Mouse (Mus musculus): ENCODE measurements at regions not wholly inside any gene's neighbourhood (a gene's known extent, or its start where the extent isn't known, plus 50 kb on each side); places are given as distances from the start of the nearest gene placed in this dataset.

DNA sequence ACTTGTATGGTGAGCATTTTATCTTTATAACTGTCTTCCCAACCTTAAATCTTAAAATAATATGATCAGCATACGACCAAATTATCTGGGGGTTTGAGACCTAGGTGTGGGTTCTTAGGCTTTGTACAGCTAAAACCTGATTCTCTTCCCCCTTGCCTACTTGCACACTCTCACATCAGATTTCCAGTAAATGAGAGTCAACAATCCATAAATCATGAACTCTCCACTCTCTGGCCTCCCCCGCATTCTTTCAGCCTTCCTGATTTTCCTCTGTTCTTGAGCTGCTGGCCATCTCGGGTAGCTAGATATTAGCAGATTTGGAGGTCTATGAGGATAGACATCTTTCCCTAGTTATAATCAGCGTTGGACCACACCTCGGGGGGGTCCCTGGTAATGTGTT lies 362.7 kb downstream of the Tmem135 start:
- H3K79me2 ChIP-seq (ENCODE audit: control insufficient read depth, insufficient read depth), result no peaks in the 10 kb centered on the region
- H3K36me3 ChIP-seq (ENCODE audit: control insufficient read depth, insufficient read depth), result no peaks in the 10 kb centered on the region
- no peak for TF ChIP-seq POLR2A (IDR thresholded peaks at IDR 0.05; ENCODE audit: insufficient read length, low read depth)
- TF ChIP-seq TCF12 (IDR thresholded peaks at IDR 0.05; ENCODE audit: insufficient read depth, poor library complexity, severe bottlenecking), result no peak
- no peak for TF ChIP-seq MYOD1 (IDR thresholded peaks at IDR 0.05; ENCODE audit: control insufficient read depth in 1 of 3, insufficient read length in 2 of 3, low read depth in 2 of 3)
- no peak for TF ChIP-seq USF1 (IDR thresholded peaks at IDR 0.05; ENCODE audit: low read depth)
- TF ChIP-seq E2F4 (IDR thresholded peaks at IDR 0.05; ENCODE audit: insufficient read depth), result no peak
- TF ChIP-seq TCF3 (IDR thresholded peaks at IDR 0.05; ENCODE audit: insufficient read length, low read depth), result no peak
- no peak for TF ChIP-seq POLR2AphosphoS2 (IDR thresholded peaks at IDR 0.05; ENCODE audit: insufficient read length, low read depth)
- TF ChIP-seq REST (IDR thresholded peaks at IDR 0.05; ENCODE audit: insufficient read depth, insufficient read length), result no peak
- no peak for TF ChIP-seq MYOG (IDR thresholded peaks at IDR 0.05; ENCODE audit: control insufficient read depth in 1 of 3, insufficient read depth in 1 of 3, insufficient read length in 2 of 3, low read depth in 2 of 3)
- no peak for TF ChIP-seq MAX (IDR thresholded peaks at IDR 0.05; ENCODE audit: low read depth)
- TF ChIP-seq SRF (IDR thresholded peaks at IDR 0.05; ENCODE audit: control insufficient read depth, insufficient read length, low read depth), result no peak
- TF ChIP-seq CEBPB (IDR thresholded peaks at IDR 0.05; ENCODE audit: insufficient read depth, poor library complexity, severe bottlenecking), result no peak
- H3K27me3 ChIP-seq (ENCODE audit: control insufficient read depth, insufficient read depth, insufficient read length), result no peaks in the 10 kb centered on the region
- no peak overlapping the region for H3ac ChIP-seq (ENCODE audit: control insufficient read depth, insufficient read length)
- H3K4me3 ChIP-seq, result no peak overlapping the region
- no peak overlapping the region for H3K4me2 ChIP-seq (ENCODE audit: low read depth)

GRCm38 (mm10) chr7:89040139-89040538 lies 363.9 kb downstream of the Tmem135 start:
- TF ChIP-seq TCF12 (IDR thresholded peaks at IDR 0.05; ENCODE audit: insufficient read depth, poor library complexity, severe bottlenecking) (no peak), CEBPB (IDR thresholded peaks at IDR 0.05; ENCODE audit: insufficient read depth, poor library complexity, severe bottlenecking) (no peak), POLR2AphosphoS2 (IDR thresholded peaks at IDR 0.05; ENCODE audit: insufficient read length, low read depth) (no peak), MAX (IDR thresholded peaks at IDR 0.05; ENCODE audit: low read depth) (no peak), USF1 (IDR thresholded peaks at IDR 0.05; ENCODE audit: low read depth) (no peak)
- H3K36me3 ChIP-seq (ENCODE audit: control insufficient read depth, insufficient read depth), result no peaks in the 10 kb centered on the region
- no peaks in the 10 kb centered on the region for H3K27me3 ChIP-seq (ENCODE audit: control insufficient read depth, insufficient read depth, insufficient read length)
- no peaks in the 10 kb centered on the region for H3K79me2 ChIP-seq (ENCODE audit: control insufficient read depth, insufficient read depth)
- H3ac ChIP-seq (ENCODE audit: control insufficient read depth, insufficient read length), result no peak overlapping the region
- H3K4me3 ChIP-seq, result no peak overlapping the region
- H3K4me2 ChIP-seq (ENCODE audit: low read depth), result no peak overlapping the region

DNA sequence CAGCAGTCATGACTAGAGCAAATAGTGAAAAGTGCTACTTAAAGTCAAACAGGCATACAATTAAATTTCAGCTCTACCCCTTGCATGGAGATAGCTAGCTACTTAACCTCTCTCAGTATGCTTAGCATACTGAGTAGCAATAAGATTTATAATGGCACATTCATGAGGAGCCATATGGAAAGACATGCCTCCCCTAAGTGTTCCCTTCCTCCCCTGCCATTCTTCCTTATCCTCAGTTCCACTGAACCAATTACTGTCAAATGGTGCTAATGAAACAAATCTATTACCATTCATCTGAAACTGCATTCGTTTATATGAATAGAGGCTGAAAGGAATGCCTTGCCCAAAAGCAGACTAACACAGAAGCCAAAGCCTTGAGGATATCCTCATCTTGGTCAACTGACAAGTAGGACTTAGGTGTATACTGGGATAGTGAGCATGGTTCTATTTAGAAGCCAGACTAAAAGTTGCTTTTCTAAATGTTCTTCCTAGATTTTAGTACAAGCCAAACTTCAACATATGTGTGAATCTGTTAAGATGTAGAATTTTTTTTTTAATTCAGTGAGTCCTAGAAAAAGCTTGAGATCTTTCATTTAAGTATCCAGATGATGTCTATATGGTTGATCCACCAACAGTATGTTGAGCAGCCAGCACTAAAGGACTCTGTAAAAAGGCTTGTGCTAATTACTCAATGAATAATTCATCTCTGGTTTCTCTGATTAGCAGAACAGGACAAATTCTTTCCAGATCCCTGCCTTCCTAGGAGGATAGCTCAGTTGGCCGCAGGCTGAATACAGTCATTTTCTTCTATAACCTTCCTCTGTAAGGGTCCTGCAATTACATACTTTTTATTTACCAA lies 368.7 kb downstream of the Tmem135 start:
- TF ChIP-seq E2F4 (IDR thresholded peaks at IDR 0.05; ENCODE audit: insufficient read depth) (no peak), POLR2AphosphoS2 (IDR thresholded peaks at IDR 0.05; ENCODE audit: insufficient read length, low read depth) (no peak), MYOG (IDR thresholded peaks at IDR 0.05; ENCODE audit: control insufficient read depth in 1 of 3, insufficient read depth in 1 of 3, insufficient read length in 2 of 3, low read depth in 2 of 3) (no peak), POLR2A (IDR thresholded peaks at IDR 0.05; ENCODE audit: insufficient read length, low read depth) (no peak), MYOD1 (IDR thresholded peaks at IDR 0.05; ENCODE audit: control insufficient read depth in 1 of 3, insufficient read length in 2 of 3, low read depth in 2 of 3) (no peak), TCF12 (IDR thresholded peaks at IDR 0.05; ENCODE audit: insufficient read depth, poor library complexity, severe bottlenecking) (no peak), REST (IDR thresholded peaks at IDR 0.05; ENCODE audit: insufficient read depth, insufficient read length) (no peak), CEBPB (IDR thresholded peaks at IDR 0.05; ENCODE audit: insufficient read depth, poor library complexity, severe bottlenecking) (no peak), MAX (IDR thresholded peaks at IDR 0.05; ENCODE audit: low read depth) (no peak), SRF (IDR thresholded peaks at IDR 0.05; ENCODE audit: control insufficient read depth, insufficient read length, low read depth) (no peak)
- Histone ChIP-seq H3ac (ENCODE audit: control insufficient read depth, insufficient read length) (no peak overlapping the region), H3K4me2 (ENCODE audit: low read depth) (no peak overlapping the region), H3K27me3 (ENCODE audit: control insufficient read depth, insufficient read depth, insufficient read length) (no peaks in the 10 kb centered on the region), H3K4me3 (no peak overlapping the region), H3K36me3 (ENCODE audit: control insufficient read depth, insufficient read depth) (no peaks in the 10 kb centered on the region), H3K79me2 (ENCODE audit: control insufficient read depth, insufficient read depth) (no peaks in the 10 kb centered on the region)

DNA sequence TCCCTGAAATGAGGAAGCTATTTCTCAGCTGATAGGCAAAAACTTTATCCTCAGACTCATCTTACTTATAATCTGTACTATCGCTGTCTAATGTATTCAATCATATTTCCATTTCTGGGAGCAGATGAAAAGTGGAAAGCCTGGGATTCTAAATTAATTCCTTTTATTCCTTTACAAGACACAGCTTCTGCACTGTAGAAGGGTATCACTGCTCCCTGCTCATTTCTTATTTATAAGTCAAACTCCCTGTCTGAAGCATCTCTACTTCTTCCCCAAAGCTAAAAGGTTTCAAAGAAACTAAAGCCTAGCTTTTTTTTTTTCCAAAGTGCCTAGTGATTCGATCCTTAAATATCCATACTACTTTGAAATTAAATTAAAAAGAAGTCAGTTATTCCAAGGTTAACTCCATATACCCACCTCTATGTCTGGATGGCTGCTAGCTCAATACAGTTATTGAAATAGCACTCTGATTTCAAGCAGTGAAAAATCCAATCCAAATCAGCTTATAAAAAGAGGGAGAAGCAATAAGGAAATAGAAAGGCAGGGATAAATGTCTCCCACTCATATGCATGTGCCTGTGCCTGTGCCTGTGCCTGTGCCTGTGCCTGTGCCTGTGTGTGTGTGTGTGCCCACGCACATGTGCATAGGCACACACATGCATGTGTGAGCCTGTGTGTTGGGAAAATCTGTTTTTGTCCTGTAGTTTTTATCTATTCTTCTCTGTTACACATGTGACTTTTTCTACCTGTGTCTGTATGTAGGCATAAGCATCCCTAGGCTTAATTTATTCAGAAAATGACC lies 380.6 kb downstream of the Tmem135 start:
- Histone ChIP-seq H3K4me3 (no peak overlapping the region), H3K27me3 (ENCODE audit: control insufficient read depth, insufficient read depth, insufficient read length) (no peaks in the 10 kb centered on the region), H3K79me2 (ENCODE audit: control insufficient read depth, insufficient read depth) (no peaks in the 10 kb centered on the region), H3K36me3 (ENCODE audit: control insufficient read depth, insufficient read depth) (no peaks in the 10 kb centered on the region), H3ac (ENCODE audit: control insufficient read depth, insufficient read length) (no peak overlapping the region), H3K4me2 (ENCODE audit: low read depth) (no peak overlapping the region)
- TF ChIP-seq MAX (IDR thresholded peaks at IDR 0.05; ENCODE audit: low read depth) (no peak), POLR2AphosphoS2 (IDR thresholded peaks at IDR 0.05; ENCODE audit: insufficient read length, low read depth) (no peak), REST (IDR thresholded peaks at IDR 0.05; ENCODE audit: insufficient read depth, insufficient read length) (no peak), TCF12 (IDR thresholded peaks at IDR 0.05; ENCODE audit: insufficient read depth, poor library complexity, severe bottlenecking) (no peak), SRF (IDR thresholded peaks at IDR 0.05; ENCODE audit: control insufficient read depth, insufficient read length, low read depth) (no peak), MYOD1 (IDR thresholded peaks at IDR 0.05; ENCODE audit: control insufficient read depth in 1 of 3, insufficient read length in 2 of 3, low read depth in 2 of 3) (no peak), TCF3 (IDR thresholded peaks at IDR 0.05; ENCODE audit: insufficient read length, low read depth) (no peak), POLR2A (IDR thresholded peaks at IDR 0.05; ENCODE audit: insufficient read length, low read depth) (no peak), USF1 (IDR thresholded peaks at IDR 0.05; ENCODE audit: low read depth) (no peak), CEBPB (IDR thresholded peaks at IDR 0.05; ENCODE audit: insufficient read depth, poor library complexity, severe bottlenecking) (no peak), MYOG (IDR thresholded peaks at IDR 0.05; ENCODE audit: control insufficient read depth in 1 of 3, insufficient read depth in 1 of 3, insufficient read length in 2 of 3, low read depth in 2 of 3) (no peak), E2F4 (IDR thresholded peaks at IDR 0.05; ENCODE audit: insufficient read depth) (no peak)

All from myocyte (in vitro differentiated cells).